In genomic region chr10:107225871-107226270, GRCm38 (mm10) we compare ENCODE assay signal across 16 mouse cellular contexts.
"Had no signal": no experiment of that assay in that cellular context is flagged by ENCODE, and none has a peak within 500 bp of the region (broad histone marks: within the 10 kb centered on the region; RNA-seq: fewer than 3 reads in every experiment).

No protein-coding gene starts in this region.

- DNase-seq: heart, postnatal 10 days; heart, postnatal 14 days; heart, postnatal 36 days; heart, postnatal 4 days; kidney, adult 11 months; kidney, adult 18-20 months; kidney, adult 2 months; kidney, adult 8-10 months; kidney, adult 9 months; kidney, postnatal 10 days; kidney, postnatal 14 days; kidney, postnatal 25 days; kidney, postnatal 36 days; kidney, postnatal 4 days; layer of hippocampus, adult 9-11 months; layer of hippocampus, postnatal 36 days had no signal
